Mouse (Mus musculus): ENCODE results near the gene Olfr1018.

GRCm38 (mm10) chr2:85804501-85804900 lies 13.8 kb upstream of the Olfr1018 start:
- TF ChIP-seq ZC3H11A (IDR thresholded peaks at IDR 0.05; ENCODE audit: borderline replicate concordance, low read depth, low read length), result no peak
- no peak for TF ChIP-seq ZNF384 (IDR thresholded peaks at IDR 0.05; ENCODE audit: low read depth, low read length)
- TF ChIP-seq MAFK (IDR thresholded peaks at IDR 0.05; ENCODE audit: insufficient read depth, low read depth, low read length), result no peak
